In genomic region chr12:105981121-105981973, GRCm38 (mm10) we compare ENCODE assay signal across 8 mouse cellular contexts. TPM values are rescaled to one million over a fixed set of nuclear protein-coding genes. Genes with fewer than 3 reads are reported as not detected.
DNase-seq lines count a peak whose midpoint lies in the region; ATAC-seq lines count a peak whose summit lies in the region.

No protein-coding gene starts in this region.

- DNase-seq in MN1 (ENCODE audit: low spot score): peak; percentile 11
- peak; percentile 33 for DNase-seq in heart, adult 8-10 months (ENCODE audit: low spot score)
- peak; percentile 22 for DNase-seq in kidney, postnatal 10 days
- DNase-seq in thymus, postnatal 10 days (ENCODE audit: low spot score in 2 of 2): no peak
- no peak for DNase-seq in cerebellum, postnatal 25 days

- ATAC-seq in erythroblast, adult 5-6 weeks (replicated peaks; ENCODE audit: low FRiP score, poor library complexity, severe bottlenecking): no peak

- H3K4me1 ChIP-seq in erythroblast, embryonic 14.5 days (ENCODE audit: control insufficient read depth): peaks cover 14% of the 10 kb centered on the region
- peaks cover 5% of the 10 kb centered on the region; the same call in 1 of the 2 replicates for H3K4me1 ChIP-seq in megakaryocyte, embryonic 14.5 days

- peaks cover 7% of the 10 kb centered on the region for H3K9me3 ChIP-seq in erythroblast, embryonic 14.5 days (ENCODE audit: control insufficient read depth, low read length)
- H3K9me3 ChIP-seq in megakaryocyte, embryonic 14.5 days: peaks cover 31% of the 10 kb centered on the region

- H3K4me3 ChIP-seq in erythroblast, embryonic 14.5 days (replicated peaks): peak overlapping the region; percentile 56
- H3K4me3 ChIP-seq in megakaryocyte, embryonic 14.5 days (replicated peaks): peak overlapping the region; percentile 73

- H3K27me3 ChIP-seq in erythroblast, embryonic 14.5 days (ENCODE audit: control insufficient read depth): peaks cover 9% of the 10 kb centered on the region; the same call in 1 of the 2 replicates
- H3K27me3 ChIP-seq in megakaryocyte, embryonic 14.5 days (replicated peaks): peaks cover 11% of the 10 kb centered on the region

- no peaks in the 10 kb centered on the region; the same call in 1 of the 2 replicates for H3K36me3 ChIP-seq in erythroblast, embryonic 14.5 days (ENCODE audit: control insufficient read depth)
- no peaks in the 10 kb centered on the region for H3K36me3 ChIP-seq in megakaryocyte, embryonic 14.5 days (replicated peaks; ENCODE audit: low read length)

RNA-seq across cellular contexts. Expression of gene Vrk1, which starts 28.7 kb away (rescaled TPM):
- polyA plus RNA-seq in erythroblast, embryonic 14.5 days (2012): 5.3 and 6.7 TPM in 2 replicates
- 13.8 and 37.2 TPM in 2 replicates for total RNA-seq in erythroblast, adult 5-6 weeks (2015; ENCODE audit: low replicate concordance)
- 38.2 and 50.0 TPM in 2 replicates for total RNA-seq in erythroblast, adult 5-6 weeks (2017; ENCODE audit: low replicate concordance)
- 1 to 10 TPM; 6.9 to 9.5 (median 8.2) TPM for total RNA-seq in heart, adult 8-10 months (2022)
- polyA plus RNA-seq in megakaryocyte, embryonic 14.5 days (2012; ENCODE audit: insufficient read depth, low replicate concordance): 1.4 and 16.6 TPM in 2 replicates

Comparison
In these comparisons a context has a peak if more than half of its experiments do, and no peak if none do; other contexts are left out.
1. DNase-seq: peak in MN1 (single experiment), heart, adult 8-10 months (single experiment) and kidney, postnatal 10 days (single experiment); none in thymus, postnatal 10 days (0 of 2) and cerebellum, postnatal 25 days (0 of 2).